Mouse (Mus musculus) forebrain, embryonic 13.5 days (tissue): ENCODE data around the gene Dync1li2. TPM values are rescaled to one million over a fixed set of nuclear protein-coding genes. Genes with fewer than 3 reads are reported as not detected.

Experiments used
- ATAC-seq: fragments of 200-750 bp; cut with Nextera tagmentation; 2 replicates; pipeline ENCODE4 v1.8.0; 2017
- H3K27ac ChIP-seq: fragments of 300-500 bp; sonication (generic); 2 replicates; pipeline ENCODE4 v1.5.1; 2015; ENCODE audit warnings: inconsistent platforms, mild to moderate bottlenecking, moderate library complexity
- H3K27me3 ChIP-seq: fragments of 300-500 bp; sonication (generic); 2 replicates; pipeline ENCODE4 v1.6.1; 2015; ENCODE audit warnings: mild to moderate bottlenecking, inconsistent platforms
- H3K36me3 ChIP-seq: fragments of 300-500 bp; sonication (generic); 2 replicates; pipeline ENCODE4 v1.6.1; 2015; ENCODE audit warnings: mild to moderate bottlenecking, inconsistent platforms; ENCODE audit not compliant: poor library complexity, severe bottlenecking
- H3K4me1 ChIP-seq: fragments of 300-500 bp; sonication (generic); 2 replicates; pipeline ENCODE4 v1.6.1; 2015; ENCODE audit warnings: inconsistent platforms
- H3K4me2 ChIP-seq: fragments of 300-500 bp; sonication (generic); 2 replicates; pipeline ENCODE4 v1.6.1; 2015; ENCODE audit warnings: inconsistent platforms, mild to moderate bottlenecking, moderate library complexity
- H3K4me3 ChIP-seq: fragments of 300-500 bp; sonication (generic); 2 replicates; pipeline ENCODE4 v1.5.1; 2015; ENCODE audit warnings: mild to moderate bottlenecking, inconsistent platforms
- H3K9ac ChIP-seq: fragments of 300-500 bp; sonication (generic); 2 replicates; pipeline ENCODE4 v1.6.1; 2015; ENCODE audit warnings: mild to moderate bottlenecking, inconsistent platforms
- H3K9me3 ChIP-seq: fragments of 300-500 bp; sonication (generic); replicated peaks from 2 replicates; pipeline ENCODE4 v1.6.1; 2016; ENCODE audit warnings: inconsistent platforms
- WGBS: fragments of 180-500 bp; shearing (Covaris S2); methylation state at CpG from one replicate; pipeline ENCODE4 v1.1.7; 2015; 5-methylcytosine and 5-hydroxymethylcytosine counted together
- polyA plus RNA-seq: library from polyadenylated mRNA; unstranded; fragments of >200 nt; fragmentation: Nextera tagmentation; extraction: Ambion mirVana; gene quantifications from 2 replicates; pipeline ENCODE4 v1.2.1, GENCODE M21; 2015

Dync1li2 gene
- polyA plus RNA-seq, 1 experiment from 2014 or later = 109 TPM

GRCm38 (mm10) chr8:104436591-104436990 lies 6.3 kb downstream of the Dync1li2 start:
- Histone ChIP-seq H3K4me3 (no peak overlapping the region), H3K27ac (peak overlapping the region; percentile 82), H3K4me2 (no peak overlapping the region), H3K4me1 (peaks cover 46% of the 10 kb centered on the region), H3K27me3 (no peaks in the 10 kb centered on the region), H3K9ac (peak overlapping the region; percentile 35; the same call in 1 of the 2 replicates), H3K9me3 (no peaks in the 10 kb centered on the region), H3K36me3 (peaks cover 93% of the 10 kb centered on the region)
- no peak for ATAC-seq
- 83% methylated on average over 4 of the region's 4 CpGs for WGBS

GRCm38 (mm10) chr8:104436038-104436437 lies 6.8 kb downstream of the Dync1li2 start:
- WGBS = 22% methylated on average over 12 of the region's 12 CpGs
- Histone ChIP-seq H3K4me1 (peaks cover 40% of the 10 kb centered on the region), H3K9ac (peak overlapping the region; percentile 35), H3K4me2 (peak overlapping the region; percentile 46), H3K4me3 (no peak overlapping the region), H3K27me3 (no peaks in the 10 kb centered on the region), H3K9me3 (no peaks in the 10 kb centered on the region), H3K27ac (peak overlapping the region; percentile 82), H3K36me3 (peaks cover 97% of the 10 kb centered on the region)
- ATAC-seq = peak; percentile 98

- no peak overlapping the region for H3K4me3 ChIP-seq
- no peak overlapping the region for H3K9ac ChIP-seq
These were observed 8.0 kb downstream of the Dync1li2 start for GRCm38 (mm10) chr8:104434826-104435354.

GRCm38 (mm10) chr8:104434275-104434674 lies 8.6 kb downstream of the Dync1li2 start:
- no peak for ATAC-seq
- Histone ChIP-seq H3K9me3 (no peaks in the 10 kb centered on the region), H3K4me2 (no peak overlapping the region), H3K4me1 (peaks cover 26% of the 10 kb centered on the region), H3K27me3 (no peaks in the 10 kb centered on the region), H3K36me3 (peaks cover 97% of the 10 kb centered on the region), H3K9ac (no peak overlapping the region), H3K27ac (no peak overlapping the region), H3K4me3 (no peak overlapping the region)
- WGBS = 73% methylated on average over 4 of the region's 4 CpGs

More at GRCm38 (mm10) chr8:104434826-104435354, 8.0 kb downstream of the Dync1li2 start:
- H3K9me3 ChIP-seq = no peaks in the 10 kb centered on the region
- H3K36me3 ChIP-seq = peaks cover 97% of the 10 kb centered on the region
- no peak overlapping the region for H3K4me2 ChIP-seq
- 85% methylated on average over 18 of the region's 18 CpGs for WGBS
- H3K4me1 ChIP-seq = peaks cover 30% of the 10 kb centered on the region
- ATAC-seq = no peak
- H3K27ac ChIP-seq = no peak overlapping the region; the same call in 1 of the 2 replicates
- no peaks in the 10 kb centered on the region for H3K27me3 ChIP-seq

- WGBS = 93% methylated on average over 5 of the region's 5 CpGs
- Histone ChIP-seq H3K27me3 (no peaks in the 10 kb centered on the region), H3K9me3 (no peaks in the 10 kb centered on the region), H3K9ac (no peak overlapping the region), H3K27ac (no peak overlapping the region), H3K36me3 (peaks cover 97% of the 10 kb centered on the region), H3K4me1 (peaks cover 26% of the 10 kb centered on the region), H3K4me2 (no peak overlapping the region), H3K4me3 (no peak overlapping the region)
- no peak for ATAC-seq
These were observed 9.5 kb downstream of the Dync1li2 start for GRCm38 (mm10) chr8:104433191-104433842.

GRCm38 (mm10) chr8:104432656-104433055 lies 10.2 kb downstream of the Dync1li2 start:
- Histone ChIP-seq H3K9me3 (no peaks in the 10 kb centered on the region), H3K36me3 (peaks cover 99% of the 10 kb centered on the region), H3K4me1 (peaks cover 26% of the 10 kb centered on the region), H3K9ac (no peak overlapping the region), H3K4me2 (no peak overlapping the region), H3K27me3 (no peaks in the 10 kb centered on the region), H3K27ac (no peak overlapping the region), H3K4me3 (no peak overlapping the region)
- no peak for ATAC-seq
- 96% methylated on average over 6 of the region's 6 CpGs for WGBS

- no peak overlapping the region for H3K4me2 ChIP-seq
- H3K9me3 ChIP-seq = no peaks in the 10 kb centered on the region
- 89% methylated on average over 7 of the region's 7 CpGs for WGBS
- H3K27ac ChIP-seq = no peak overlapping the region
- H3K4me3 ChIP-seq = no peak overlapping the region
- no peaks in the 10 kb centered on the region for H3K27me3 ChIP-seq
- H3K9ac ChIP-seq = no peak overlapping the region
- peaks cover 9% of the 10 kb centered on the region; the same call in 1 of the 2 replicates for H3K4me1 ChIP-seq
- H3K36me3 ChIP-seq = peaks cover 99% of the 10 kb centered on the region
- ATAC-seq = no peak
These were observed 12.6 kb downstream of the Dync1li2 start for GRCm38 (mm10) chr8:104430230-104430629.

GRCm38 (mm10) chr8:104427703-104428102 lies 15.1 kb downstream of the Dync1li2 start:
- no peaks in the 10 kb centered on the region for H3K4me1 ChIP-seq
- peaks cover 98% of the 10 kb centered on the region for H3K36me3 ChIP-seq
- no peak overlapping the region for H3K4me2 ChIP-seq
- no peaks in the 10 kb centered on the region for H3K9me3 ChIP-seq
- no peak for ATAC-seq
- no peaks in the 10 kb centered on the region for H3K27me3 ChIP-seq
- no peak overlapping the region for H3K9ac ChIP-seq
- no peak overlapping the region for H3K4me3 ChIP-seq
- WGBS = 91% methylated on average over 13 of the region's 13 CpGs
- H3K27ac ChIP-seq = no peak overlapping the region

GRCm38 (mm10) chr8:104422313-104422712 lies 20.5 kb downstream of the Dync1li2 start:
- ATAC-seq = no peak
- WGBS = 84% methylated on average over 6 of the region's 6 CpGs

GRCm38 (mm10) chr8:104416022-104416421 lies 26.8 kb downstream of the Dync1li2 start:
- ATAC-seq = no peak
- Histone ChIP-seq H3K9ac (no peak overlapping the region), H3K9me3 (no peaks in the 10 kb centered on the region), H3K4me1 (no peaks in the 10 kb centered on the region; the same call in 1 of the 2 replicates), H3K4me2 (no peak overlapping the region), H3K27me3 (no peaks in the 10 kb centered on the region), H3K27ac (no peak overlapping the region), H3K4me3 (no peak overlapping the region), H3K36me3 (peaks cover 43% of the 10 kb centered on the region)
- WGBS = 90% methylated on average over 6 of the region's 6 CpGs

More at GRCm38 (mm10) chr8:104422313-104422712, 20.5 kb downstream of the Dync1li2 start:
- Histone ChIP-seq H3K36me3 (peaks cover 97% of the 10 kb centered on the region), H3K4me3 (no peak overlapping the region), H3K9me3 (no peaks in the 10 kb centered on the region), H3K4me1 (no peaks in the 10 kb centered on the region), H3K27me3 (no peaks in the 10 kb centered on the region), H3K9ac (no peak overlapping the region), H3K27ac (no peak overlapping the region), H3K4me2 (no peak overlapping the region)

GRCm38 (mm10) chr8:104414204-104414603 lies 28.6 kb downstream of the Dync1li2 start:
- 65% methylated on average over 3 of the region's 3 CpGs for WGBS
- ATAC-seq = peak; percentile 46
- Histone ChIP-seq H3K9me3 (no peaks in the 10 kb centered on the region), H3K4me1 (peaks cover 4% of the 10 kb centered on the region; the same call in 1 of the 2 replicates), H3K4me2 (no peak overlapping the region), H3K4me3 (no peak overlapping the region), H3K36me3 (peaks cover 24% of the 10 kb centered on the region), H3K27me3 (no peaks in the 10 kb centered on the region), H3K27ac (no peak overlapping the region), H3K9ac (no peak overlapping the region)

- Histone ChIP-seq H3K27me3 (no peaks in the 10 kb centered on the region), H3K9me3 (no peaks in the 10 kb centered on the region), H3K36me3 (peaks cover 20% of the 10 kb centered on the region), H3K4me2 (no peak overlapping the region), H3K9ac (no peak overlapping the region), H3K4me1 (peaks cover 4% of the 10 kb centered on the region; the same call in 1 of the 2 replicates), H3K27ac (no peak overlapping the region), H3K4me3 (no peak overlapping the region)
- 83% methylated on average over 4 of the region's 4 CpGs for WGBS
- peak; percentile 57 for ATAC-seq
These were observed 29.1 kb downstream of the Dync1li2 start for GRCm38 (mm10) chr8:104413770-104414169.
